Mouse (Mus musculus): ENCODE results near the gene Vdac1.

- TF ChIP-seq POLR2A (IDR thresholded peaks at IDR 0.05; ENCODE audit: borderline replicate concordance, low read depth, low read length), result no peak
- no peak for TF ChIP-seq CTCF (IDR thresholded peaks at IDR 0.05; ENCODE audit: low read depth, low read length)
Observed at GRCm38 (mm10) chr11:52344991-52345777, 15.5 kb upstream of the Vdac1 start.

Measured in bone marrow macrophage, adult 2 months (primary cell).